Mouse (Mus musculus): ENCODE results near the gene Rbfox3. TPM values are rescaled to one million over a fixed set of nuclear protein-coding genes. Genes with fewer than 3 reads are reported as not detected.

The Rbfox3 gene
- total RNA-seq (2021): under 1 TPM; 0.26 to 0.63 TPM
- long read RNA-seq, experiment 1, partial matches to known transcripts: 1 of 1 reads
- long read RNA-seq, experiment 1, other reads (novel, unspliced or antisense): 0 of 1 reads
- long read RNA-seq, experiment 2: 0 reads

- peak; percentile 39 for DNase-seq
Observed at GRCm38 (mm10) chr11:118911307-118912070, at the start of gene Rbfox3. Gene Rbfox3 (minus strand): TSS chr11:118911597.

GRCm38 (mm10) chr11:118960649-118961048 lies 49.3 kb upstream of the Rbfox3 start:
- no peak for DNase-seq

GRCm38 (mm10) chr11:118957070-118957471 lies 45.7 kb upstream of the Rbfox3 start:
- DNase-seq: peak; percentile 43

GRCm38 (mm10) chr11:118955016-118955415 lies 43.6 kb upstream of the Rbfox3 start:
- DNase-seq: no peak

GRCm38 (mm10) chr11:118945868-118946267 lies 34.5 kb upstream of the Rbfox3 start:
- no peak for DNase-seq

- DNase-seq: no peak
Observed at GRCm38 (mm10) chr11:118941268-118941667, 29.9 kb upstream of the Rbfox3 start.

GRCm38 (mm10) chr11:118940539-118940938 lies 29.1 kb upstream of the Rbfox3 start:
- no peak for DNase-seq

- no peak for DNase-seq
Observed at GRCm38 (mm10) chr11:118939731-118940130, 28.3 kb upstream of the Rbfox3 start.

- DNase-seq: no peak
Observed at GRCm38 (mm10) chr11:118934925-118935324, 23.5 kb upstream of the Rbfox3 start.

- no peak for DNase-seq
Observed at GRCm38 (mm10) chr11:118927081-118927480, 15.7 kb upstream of the Rbfox3 start.

- no peak for DNase-seq
Observed at GRCm38 (mm10) chr11:118921852-118922251, 10.5 kb upstream of the Rbfox3 start.

GRCm38 (mm10) chr11:118916423-118917030 lies 5.1 kb upstream of the Rbfox3 start:
- no peak for DNase-seq

- no peak for DNase-seq
Observed at GRCm38 (mm10) chr11:118915888-118916287, 4.5 kb upstream of the Rbfox3 start.

- no peak for DNase-seq
Observed at GRCm38 (mm10) chr11:118912686-118913085, 1.3 kb upstream of the Rbfox3 start.

- DNase-seq: no peak
Observed at GRCm38 (mm10) chr11:118910756-118911155, 641 bp downstream of the Rbfox3 start.

GRCm38 (mm10) chr11:118909814-118910201 lies 1.6 kb downstream of the Rbfox3 start:
- DNase-seq: no peak

GRCm38 (mm10) chr11:118908981-118909813 lies 2.2 kb downstream of the Rbfox3 start:
- no peak for DNase-seq

GRCm38 (mm10) chr11:118908431-118908980 lies 2.9 kb downstream of the Rbfox3 start:
- no peak for DNase-seq

- no peak for DNase-seq
Observed at GRCm38 (mm10) chr11:118907471-118908401, 3.7 kb downstream of the Rbfox3 start.

- no peak for DNase-seq
Observed at GRCm38 (mm10) chr11:118906824-118907470, 4.5 kb downstream of the Rbfox3 start.
